Mouse (Mus musculus): Measurements from ENCODE around the gene Olfr1174-ps.

Gene Olfr1174-ps

GRCm38 (mm10) chr2:88315035-88315434 is at the start of gene Olfr1174-ps:
Gene Olfr1174-ps (minus strand): TSS chr2:88315135.
- DNase-seq (ENCODE audit: low spot score), result no peak

GRCm38 (mm10) chr2:88356304-88356703 is 41.4 kb upstream of the Olfr1174-ps start:
- DNase-seq (ENCODE audit: low spot score), result no peak

- DNase-seq (ENCODE audit: low spot score), result no peak
Observed at GRCm38 (mm10) chr2:88346392-88346791, 31.5 kb upstream of the Olfr1174-ps start, which contains the start of gene Olfr1177-ps. Gene Olfr1177-ps (minus strand): TSS chr2:88346492.

- no peak for DNase-seq (ENCODE audit: low spot score)
Observed at GRCm38 (mm10) chr2:88336421-88336820, 21.5 kb upstream of the Olfr1174-ps start, which contains the start of gene Olfr1176. Gene Olfr1176 (plus strand): TSS chr2:88336721.

GRCm38 (mm10) chr2:88327115-88327514 is 12.2 kb upstream of the Olfr1174-ps start, which contains the start of gene Olfr1175-ps:
Gene Olfr1175-ps (minus strand): TSS chr2:88327215.
- DNase-seq (ENCODE audit: low spot score), result no peak

GRCm38 (mm10) chr2:88279775-88280174 is 35.2 kb downstream of the Olfr1174-ps start, which contains the start of gene Olfr1173:
Gene Olfr1173 (minus strand): TSS chr2:88279875.
- DNase-seq (ENCODE audit: low spot score), result no peak
